Mouse (Mus musculus) embryonic facial prominence, embryonic 15.5 days (tissue): ENCODE results near the gene Hs3st2. TPM values are rescaled to one million over a fixed set of nuclear protein-coding genes. Genes with fewer than 3 reads are reported as not detected.

Experiments used
- ATAC-seq: fragments of 200-750 bp; cut with Nextera tagmentation; 2 replicates; pipeline ENCODE4 v1.8.0; 2017; ENCODE audit warnings: low read depth, moderate TSS enrichment; ENCODE audit not compliant: insufficient number of reproducible peaks, low FRiP score, low TSS enrichment
- H3K27ac ChIP-seq: fragments of 300-500 bp; sonication (generic); replicated peaks from 2 replicates; pipeline ENCODE4 v1.5.1; 2015; ENCODE audit warnings: mild to moderate bottlenecking, inconsistent platforms
- H3K27me3 ChIP-seq: fragments of 300-500 bp; sonication (generic); 2 replicates; pipeline ENCODE4 v1.6.1; 2015; ENCODE audit warnings: inconsistent platforms
- H3K36me3 ChIP-seq: fragments of 300-500 bp; sonication (generic); 2 replicates; pipeline ENCODE4 v1.6.1; 2015; ENCODE audit warnings: mild to moderate bottlenecking, inconsistent platforms
- H3K4me1 ChIP-seq: fragments of 300-500 bp; sonication (generic); 2 replicates; pipeline ENCODE4 v1.6.1; 2015; ENCODE audit warnings: inconsistent platforms
- H3K4me2 ChIP-seq: fragments of 300-500 bp; sonication (generic); replicated peaks from 2 replicates; pipeline ENCODE4 v1.6.1; 2015; ENCODE audit warnings: mild to moderate bottlenecking, inconsistent platforms
- H3K4me3 ChIP-seq: fragments of 300-500 bp; sonication (generic); replicated peaks from 2 replicates; pipeline ENCODE4 v1.5.1; 2015; ENCODE audit warnings: mild to moderate bottlenecking, inconsistent platforms
- H3K9ac ChIP-seq: fragments of 300-500 bp; sonication (generic); 2 replicates; pipeline ENCODE4 v1.6.1; 2015; ENCODE audit warnings: inconsistent platforms
- H3K9me3 ChIP-seq: fragments of 300-500 bp; sonication (generic); replicated peaks from 2 replicates; pipeline ENCODE4 v1.6.1; 2016; ENCODE audit warnings: inconsistent platforms
- WGBS: fragments of 180-500 bp; shearing (Covaris S2); methylation state at CpG from one replicate; pipeline ENCODE4 v1.1.7; 2015; 5-methylcytosine and 5-hydroxymethylcytosine counted together
- polyA plus RNA-seq: library from polyadenylated mRNA; unstranded; fragments of >200 nt; fragmentation: Nextera tagmentation; extraction: Ambion mirVana; gene quantifications from 2 replicates; pipeline ENCODE4 v1.2.1, GENCODE M21; 2015

The Hs3st2 gene
- polyA plus RNA-seq, 1 experiment from 2014 or later = 0.19 TPM

GRCm38 (mm10) chr7:121500516-121500915 lies 108.9 kb downstream of the Hs3st2 start:
- ATAC-seq = no peak
- no peaks in the 10 kb centered on the region for H3K36me3 ChIP-seq
- H3K4me3 ChIP-seq = no peak overlapping the region
- H3K9ac ChIP-seq = no peak overlapping the region
- H3K27me3 ChIP-seq = no peaks in the 10 kb centered on the region
- H3K27ac ChIP-seq = no peak overlapping the region
- no peaks in the 10 kb centered on the region for H3K9me3 ChIP-seq
- 89% methylated on average over 17 of the region's 17 CpGs for WGBS
- H3K4me1 ChIP-seq = no peaks in the 10 kb centered on the region
- no peak overlapping the region for H3K4me2 ChIP-seq

GRCm38 (mm10) chr7:121501666-121502065 lies 110.0 kb downstream of the Hs3st2 start:
- Histone ChIP-seq H3K4me1 (no peaks in the 10 kb centered on the region), H3K36me3 (no peaks in the 10 kb centered on the region), H3K4me3 (no peak overlapping the region), H3K9me3 (no peaks in the 10 kb centered on the region), H3K9ac (no peak overlapping the region), H3K4me2 (no peak overlapping the region), H3K27ac (no peak overlapping the region), H3K27me3 (no peaks in the 10 kb centered on the region)
- ATAC-seq = no peak
- 75% methylated on average over 10 of the region's 10 CpGs for WGBS

- no peak overlapping the region for H3K9ac ChIP-seq
- 43% methylated on average over 3 of the region's 3 CpGs for WGBS
- H3K27ac ChIP-seq = no peak overlapping the region
- no peaks in the 10 kb centered on the region for H3K9me3 ChIP-seq
- H3K27me3 ChIP-seq = no peaks in the 10 kb centered on the region
- H3K4me2 ChIP-seq = no peak overlapping the region
- H3K4me3 ChIP-seq = no peak overlapping the region
- no peaks in the 10 kb centered on the region for H3K4me1 ChIP-seq
- ATAC-seq = no peak
- H3K36me3 ChIP-seq = no peaks in the 10 kb centered on the region
These were observed 125.1 kb downstream of the Hs3st2 start for GRCm38 (mm10) chr7:121516727-121517126.

- no peaks in the 10 kb centered on the region for H3K27me3 ChIP-seq
- no peak overlapping the region for H3K27ac ChIP-seq
- no peak overlapping the region for H3K4me2 ChIP-seq
- ATAC-seq = no peak
- no peaks in the 10 kb centered on the region for H3K4me1 ChIP-seq
- no peaks in the 10 kb centered on the region for H3K9me3 ChIP-seq
- no peak overlapping the region for H3K9ac ChIP-seq
- no peak overlapping the region for H3K4me3 ChIP-seq
- no peaks in the 10 kb centered on the region for H3K36me3 ChIP-seq
- 87% methylated on average over 3 of the region's 3 CpGs for WGBS
These were observed 125.5 kb downstream of the Hs3st2 start for GRCm38 (mm10) chr7:121517165-121517591.

- Histone ChIP-seq H3K36me3 (no peaks in the 10 kb centered on the region), H3K27me3 (no peaks in the 10 kb centered on the region)
- WGBS = 93% methylated on average over 3 of the region's 3 CpGs
These were observed 130.5 kb downstream of the Hs3st2 start for GRCm38 (mm10) chr7:121522125-121522524.

GRCm38 (mm10) chr7:121529023-121529422 lies 137.4 kb downstream of the Hs3st2 start:
- no peaks in the 10 kb centered on the region for H3K27me3 ChIP-seq
- H3K36me3 ChIP-seq = no peaks in the 10 kb centered on the region
- H3K9me3 ChIP-seq = no peaks in the 10 kb centered on the region
- no peak overlapping the region for H3K9ac ChIP-seq
- no peaks in the 10 kb centered on the region for H3K4me1 ChIP-seq
- no peak overlapping the region for H3K4me2 ChIP-seq
- WGBS = 67% methylated on average over 2 of the region's 2 CpGs
- no peak overlapping the region for H3K27ac ChIP-seq
- no peak for ATAC-seq
- no peak overlapping the region for H3K4me3 ChIP-seq

More at GRCm38 (mm10) chr7:121522125-121522524, 130.5 kb downstream of the Hs3st2 start:
- no peak overlapping the region for H3K4me2 ChIP-seq
- H3K27ac ChIP-seq = no peak overlapping the region
- H3K9me3 ChIP-seq = no peaks in the 10 kb centered on the region
- H3K4me3 ChIP-seq = no peak overlapping the region
- ATAC-seq = no peak
- H3K9ac ChIP-seq = no peak overlapping the region
- H3K4me1 ChIP-seq = no peaks in the 10 kb centered on the region

GRCm38 (mm10) chr7:121533639-121534038 lies 142.0 kb downstream of the Hs3st2 start:
- H3K4me1 ChIP-seq = no peaks in the 10 kb centered on the region
- WGBS = 74% methylated on average over 6 of the region's 6 CpGs
- no peak for ATAC-seq
- no peak overlapping the region for H3K9ac ChIP-seq
- no peak overlapping the region for H3K27ac ChIP-seq
- H3K27me3 ChIP-seq = no peaks in the 10 kb centered on the region
- H3K4me3 ChIP-seq = no peak overlapping the region
- H3K36me3 ChIP-seq = no peaks in the 10 kb centered on the region
- H3K4me2 ChIP-seq = no peak overlapping the region
- H3K9me3 ChIP-seq = no peaks in the 10 kb centered on the region

GRCm38 (mm10) chr7:121534386-121534785 lies 142.7 kb downstream of the Hs3st2 start:
- no peak overlapping the region for H3K4me3 ChIP-seq
- H3K36me3 ChIP-seq = no peaks in the 10 kb centered on the region
- H3K27ac ChIP-seq = no peak overlapping the region
- no peak for ATAC-seq
- WGBS = 75% methylated on average over 7 of the region's 7 CpGs
- no peaks in the 10 kb centered on the region for H3K27me3 ChIP-seq
- H3K4me2 ChIP-seq = no peak overlapping the region
- no peaks in the 10 kb centered on the region for H3K9me3 ChIP-seq
- H3K4me1 ChIP-seq = no peaks in the 10 kb centered on the region
- no peak overlapping the region for H3K9ac ChIP-seq

GRCm38 (mm10) chr7:121535987-121536386 lies 144.3 kb downstream of the Hs3st2 start:
- Histone ChIP-seq H3K27ac (no peak overlapping the region), H3K4me1 (no peaks in the 10 kb centered on the region), H3K27me3 (no peaks in the 10 kb centered on the region), H3K36me3 (no peaks in the 10 kb centered on the region), H3K9ac (no peak overlapping the region), H3K4me2 (no peak overlapping the region), H3K4me3 (no peak overlapping the region), H3K9me3 (no peaks in the 10 kb centered on the region)
- ATAC-seq = no peak
- WGBS = 56% methylated on average over 4 of the region's 4 CpGs

GRCm38 (mm10) chr7:121539405-121540275 lies 148.0 kb downstream of the Hs3st2 start:
- 49% methylated on average over 19 of the region's 19 CpGs for WGBS
- H3K4me2 ChIP-seq = no peak overlapping the region

GRCm38 (mm10) chr7:121542458-121542857 lies 150.8 kb downstream of the Hs3st2 start:
- no peak for ATAC-seq
- Histone ChIP-seq H3K27ac (no peak overlapping the region), H3K36me3 (no peaks in the 10 kb centered on the region), H3K4me1 (no peaks in the 10 kb centered on the region), H3K4me3 (no peak overlapping the region), H3K9me3 (0 out of 2 replicates have a peak, but pooled peaks cover 5% of the 10 kb centered on the region), H3K9ac (no peak overlapping the region), H3K27me3 (no peaks in the 10 kb centered on the region), H3K4me2 (no peak overlapping the region)
- WGBS = 61% methylated on average over 2 of the region's 2 CpGs

More at GRCm38 (mm10) chr7:121539405-121540275, 148.0 kb downstream of the Hs3st2 start:
- no peak overlapping the region for H3K4me3 ChIP-seq
- no peak overlapping the region for H3K27ac ChIP-seq
- ATAC-seq = no peak
- H3K36me3 ChIP-seq = no peaks in the 10 kb centered on the region
- H3K9ac ChIP-seq = no peak overlapping the region
- H3K9me3 ChIP-seq = 0 out of 2 replicates have a peak, but pooled peaks cover 5% of the 10 kb centered on the region
- H3K4me1 ChIP-seq = no peaks in the 10 kb centered on the region
- no peaks in the 10 kb centered on the region for H3K27me3 ChIP-seq
